Mouse (Mus musculus): ENCODE measurements around the gene Tapt1. TPM values are rescaled to one million over a fixed set of nuclear protein-coding genes. Genes with fewer than 3 reads are reported as not detected.

The Tapt1 gene
- polyA plus RNA-seq, 1 experiment = 18.2 TPM

DNA sequence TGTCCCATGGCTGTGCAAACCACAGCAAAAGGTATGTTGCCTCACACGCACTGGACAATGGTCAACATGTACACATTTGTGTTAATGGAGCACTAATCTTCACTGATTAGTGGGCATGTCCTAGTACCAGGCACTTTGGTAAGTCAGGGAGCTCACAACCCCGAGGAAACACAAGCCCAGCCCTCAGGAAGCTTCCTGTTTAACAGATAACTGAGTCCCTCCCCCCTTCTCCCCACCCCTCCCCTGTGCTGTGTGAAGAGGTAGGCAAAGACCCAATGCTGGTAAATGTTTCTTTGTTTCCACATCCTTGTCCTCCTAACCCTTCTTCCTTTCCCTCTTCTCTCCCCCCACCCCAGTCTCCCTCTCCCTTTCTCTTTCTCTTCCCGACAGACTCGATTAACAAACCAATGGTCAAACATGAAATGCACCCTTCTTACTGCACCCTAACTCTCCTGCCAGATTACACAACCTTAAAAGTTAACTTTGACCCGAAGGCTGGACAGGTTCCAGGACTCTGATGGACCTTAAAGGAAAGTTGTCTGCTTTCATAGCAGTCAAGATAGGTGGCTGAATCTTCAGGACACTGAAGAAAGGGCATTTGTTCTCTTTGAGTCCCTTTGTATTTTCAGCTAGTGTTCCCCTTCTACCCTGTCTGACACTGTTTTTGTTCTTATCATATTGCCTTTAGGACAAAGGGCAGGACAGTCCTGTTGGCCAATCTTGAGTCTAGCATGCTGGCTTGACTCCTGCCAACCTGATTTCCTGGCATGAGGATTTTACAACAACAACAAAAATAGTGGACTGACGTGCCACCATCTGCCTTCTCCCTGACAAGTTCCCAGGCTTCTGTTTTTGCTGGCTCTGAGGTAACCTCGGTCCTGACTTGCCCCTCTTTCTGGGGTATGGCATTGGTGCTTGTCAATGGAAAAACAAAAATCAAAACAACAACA, 13.0 kb upstream of the Tapt1 start:
- H3K36me3 ChIP-seq (ENCODE audit: control insufficient read depth, insufficient read depth) = no peaks in the 10 kb centered on the region
- TF ChIP-seq POLR2AphosphoS2 (IDR thresholded peaks at IDR 0.05; ENCODE audit: insufficient read length, low read depth) (no peak), MYOG (IDR thresholded peaks at IDR 0.05; ENCODE audit: control insufficient read depth in 1 of 3, insufficient read depth in 1 of 3, insufficient read length in 2 of 3, low read depth in 2 of 3) (no peak), E2F4 (IDR thresholded peaks at IDR 0.05; ENCODE audit: insufficient read depth) (no peak), TCF12 (IDR thresholded peaks at IDR 0.05; ENCODE audit: insufficient read depth, poor library complexity, severe bottlenecking) (no peak), USF1 (IDR thresholded peaks at IDR 0.05; ENCODE audit: low read depth) (no peak), REST (IDR thresholded peaks at IDR 0.05; ENCODE audit: insufficient read depth, insufficient read length) (no peak), SRF (IDR thresholded peaks at IDR 0.05; ENCODE audit: control insufficient read depth, insufficient read length, low read depth) (no peak), CEBPB (IDR thresholded peaks at IDR 0.05; ENCODE audit: insufficient read depth, poor library complexity, severe bottlenecking) (no peak), MAX (IDR thresholded peaks at IDR 0.05; ENCODE audit: low read depth) (no peak), MYOD1 (IDR thresholded peaks at IDR 0.05; ENCODE audit: control insufficient read depth in 1 of 3, insufficient read length in 2 of 3, low read depth in 2 of 3) (no peak), POLR2A (IDR thresholded peaks at IDR 0.05; ENCODE audit: insufficient read length, low read depth) (no peak), TCF3 (IDR thresholded peaks at IDR 0.05; ENCODE audit: insufficient read length, low read depth) (no peak)
- no peak overlapping the region for H3ac ChIP-seq (ENCODE audit: control insufficient read depth, insufficient read length)
- no peaks in the 10 kb centered on the region for H3K27me3 ChIP-seq (ENCODE audit: control insufficient read depth, insufficient read depth, insufficient read length)
- no peaks in the 10 kb centered on the region for H3K79me2 ChIP-seq (ENCODE audit: control insufficient read depth, insufficient read depth)
- no peak overlapping the region for H3K4me3 ChIP-seq
- H3K4me2 ChIP-seq (ENCODE audit: low read depth) = no peak overlapping the region

GRCm38 (mm10) chr5:44238201-44238600, 11.8 kb upstream of the Tapt1 start:
- Histone ChIP-seq H3K27me3 (ENCODE audit: control insufficient read depth, insufficient read depth, insufficient read length) (no peaks in the 10 kb centered on the region), H3K79me2 (ENCODE audit: control insufficient read depth, insufficient read depth) (no peaks in the 10 kb centered on the region), H3K4me2 (ENCODE audit: low read depth) (no peak overlapping the region), H3ac (ENCODE audit: control insufficient read depth, insufficient read length) (no peak overlapping the region), H3K36me3 (ENCODE audit: control insufficient read depth, insufficient read depth) (no peaks in the 10 kb centered on the region), H3K4me3 (no peak overlapping the region)
- TF ChIP-seq REST (IDR thresholded peaks at IDR 0.05; ENCODE audit: insufficient read depth, insufficient read length) (no peak), MYOD1 (IDR thresholded peaks at IDR 0.05; ENCODE audit: control insufficient read depth in 1 of 3, insufficient read length in 2 of 3, low read depth in 2 of 3) (no peak), TCF3 (IDR thresholded peaks at IDR 0.05; ENCODE audit: insufficient read length, low read depth) (no peak), USF1 (IDR thresholded peaks at IDR 0.05; ENCODE audit: low read depth) (no peak), MAX (IDR thresholded peaks at IDR 0.05; ENCODE audit: low read depth) (no peak), E2F4 (IDR thresholded peaks at IDR 0.05; ENCODE audit: insufficient read depth) (no peak), MYOG (IDR thresholded peaks at IDR 0.05; ENCODE audit: control insufficient read depth in 1 of 3, insufficient read depth in 1 of 3, insufficient read length in 2 of 3, low read depth in 2 of 3) (no peak), TCF12 (IDR thresholded peaks at IDR 0.05; ENCODE audit: insufficient read depth, poor library complexity, severe bottlenecking) (no peak), SRF (IDR thresholded peaks at IDR 0.05; ENCODE audit: control insufficient read depth, insufficient read length, low read depth) (no peak), POLR2AphosphoS2 (IDR thresholded peaks at IDR 0.05; ENCODE audit: insufficient read length, low read depth) (no peak)

DNA sequence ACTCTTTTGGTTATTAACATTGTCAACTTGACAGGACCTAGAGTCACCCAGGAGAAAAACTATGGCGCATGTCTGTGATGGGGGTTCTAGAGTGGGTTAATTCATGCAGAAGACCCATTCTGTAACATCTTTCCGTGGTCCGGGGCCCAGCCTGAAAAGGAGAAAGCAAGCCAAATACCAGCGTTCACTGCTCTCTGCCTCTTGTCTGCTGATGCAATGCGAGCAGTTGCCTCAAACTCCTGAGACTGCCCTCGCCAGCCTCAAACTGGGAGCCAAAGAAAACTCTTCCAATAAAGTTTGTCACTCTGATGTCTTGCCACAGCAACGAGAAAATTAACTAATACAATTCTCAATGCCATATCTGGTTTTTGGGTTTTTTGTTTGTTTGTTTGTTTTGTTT, 8.2 kb upstream of the Tapt1 start:
- no peak for TF ChIP-seq REST (IDR thresholded peaks at IDR 0.05; ENCODE audit: insufficient read depth, insufficient read length)
- TF ChIP-seq MYOG (IDR thresholded peaks at IDR 0.05; ENCODE audit: control insufficient read depth in 1 of 3, insufficient read depth in 1 of 3, insufficient read length in 2 of 3, low read depth in 2 of 3) = no peak

GRCm38 (mm10) chr5:44233933-44234332, 7.5 kb upstream of the Tapt1 start:
- Histone ChIP-seq H3K27me3 (ENCODE audit: control insufficient read depth, insufficient read depth, insufficient read length) (no peaks in the 10 kb centered on the region), H3K4me3 (no peak overlapping the region), H3K79me2 (ENCODE audit: control insufficient read depth, insufficient read depth) (peaks cover 3% of the 10 kb centered on the region), H3ac (ENCODE audit: control insufficient read depth, insufficient read length) (no peak overlapping the region), H3K36me3 (ENCODE audit: control insufficient read depth, insufficient read depth) (no peaks in the 10 kb centered on the region), H3K4me2 (ENCODE audit: low read depth) (no peak overlapping the region)
- TF ChIP-seq E2F4 (IDR thresholded peaks at IDR 0.05; ENCODE audit: insufficient read depth) (no peak), CEBPB (IDR thresholded peaks at IDR 0.05; ENCODE audit: insufficient read depth, poor library complexity, severe bottlenecking) (no peak), REST (IDR thresholded peaks at IDR 0.05; ENCODE audit: insufficient read depth, insufficient read length) (no peak), SRF (IDR thresholded peaks at IDR 0.05; ENCODE audit: control insufficient read depth, insufficient read length, low read depth) (no peak), MYOG (IDR thresholded peaks at IDR 0.05; ENCODE audit: control insufficient read depth in 1 of 3, insufficient read depth in 1 of 3, insufficient read length in 2 of 3, low read depth in 2 of 3) (no peak), TCF3 (IDR thresholded peaks at IDR 0.05; ENCODE audit: insufficient read length, low read depth) (no peak)

More for the DNA sequence above, 8.2 kb upstream of the Tapt1 start:
- H3ac ChIP-seq (ENCODE audit: control insufficient read depth, insufficient read length) = no peak overlapping the region
- H3K36me3 ChIP-seq (ENCODE audit: control insufficient read depth, insufficient read depth) = no peaks in the 10 kb centered on the region
- no peak overlapping the region for H3K4me3 ChIP-seq
- H3K4me2 ChIP-seq (ENCODE audit: low read depth) = no peak overlapping the region
- peaks cover 3% of the 10 kb centered on the region for H3K79me2 ChIP-seq (ENCODE audit: control insufficient read depth, insufficient read depth)
- H3K27me3 ChIP-seq (ENCODE audit: control insufficient read depth, insufficient read depth, insufficient read length) = no peaks in the 10 kb centered on the region

DNA sequence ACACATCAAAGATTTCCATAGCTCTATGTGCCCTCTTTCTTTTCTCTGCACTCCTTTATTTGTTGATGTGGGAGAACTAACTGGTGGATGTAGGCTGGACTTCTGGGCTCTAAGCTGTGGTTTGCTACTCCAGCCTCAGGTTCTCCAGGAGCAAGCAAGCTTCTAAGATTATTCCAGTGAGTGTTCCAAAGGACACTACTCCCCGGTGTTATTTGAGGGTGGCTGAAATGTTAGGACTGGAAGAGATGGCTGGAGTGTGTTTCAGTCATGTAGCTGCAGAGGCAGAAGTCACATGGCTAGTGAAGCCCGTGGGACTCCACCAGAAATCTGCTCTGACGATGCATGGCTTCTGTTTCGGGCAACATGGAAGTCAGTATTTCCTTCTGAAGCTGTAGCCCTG, 2.3 kb upstream of the Tapt1 start:
- H3K4me3 ChIP-seq = no peak overlapping the region
- H3K4me2 ChIP-seq (ENCODE audit: low read depth) = no peak overlapping the region
- H3K36me3 ChIP-seq (ENCODE audit: control insufficient read depth, insufficient read depth) = no peaks in the 10 kb centered on the region
- H3ac ChIP-seq (ENCODE audit: control insufficient read depth, insufficient read length) = no peak overlapping the region
- H3K79me2 ChIP-seq (ENCODE audit: control insufficient read depth, insufficient read depth) = peaks cover 29% of the 10 kb centered on the region
- no peaks in the 10 kb centered on the region for H3K27me3 ChIP-seq (ENCODE audit: control insufficient read depth, insufficient read depth, insufficient read length)
- TF ChIP-seq POLR2AphosphoS2 (IDR thresholded peaks at IDR 0.05; ENCODE audit: insufficient read length, low read depth) (peak; percentile 43), MYOD1 (IDR thresholded peaks at IDR 0.05; ENCODE audit: control insufficient read depth in 1 of 3, insufficient read length in 2 of 3, low read depth in 2 of 3) (no peak)

Data from myocyte (in vitro differentiated cells).